Mouse (Mus musculus) limb, embryonic 12.5 days (tissue): Measurements from ENCODE around the gene Pmepa1. TPM values are rescaled to one million over a fixed set of nuclear protein-coding genes. Genes with fewer than 3 reads are reported as not detected.
A peak's percentile ranks its signal among the peaks of the same experiment; 100 is the strongest.

Experiments
- ATAC-seq: fragments of 200-750 bp; cut with Nextera tagmentation; 2 replicates; pipeline ENCODE4 v1.8.0; 2017; ENCODE audit warnings: low read depth, moderate TSS enrichment; ENCODE audit not compliant: insufficient number of reproducible peaks, insufficient read depth, low FRiP score, low TSS enrichment
- H3K27ac ChIP-seq: fragments of 300-500 bp; sonication (generic); 2 replicates; pipeline ENCODE4 v1.5.1; 2016; ENCODE audit warnings: mild to moderate bottlenecking, moderate library complexity
- H3K27me3 ChIP-seq: fragments of 300-500 bp; sonication (generic); 2 replicates; pipeline ENCODE4 v1.6.1; 2016; ENCODE audit warnings: mild to moderate bottlenecking, moderate library complexity
- H3K36me3 ChIP-seq: fragments of 300-500 bp; sonication (generic); 2 replicates; pipeline ENCODE4 v1.6.1; 2016; ENCODE audit warnings: mild to moderate bottlenecking, moderate library complexity
- H3K4me1 ChIP-seq: fragments of 300-500 bp; sonication (generic); replicated peaks from 2 replicates; pipeline ENCODE4 v1.6.1; 2016
- H3K4me2 ChIP-seq: fragments of 300-500 bp; sonication (generic); 2 replicates; pipeline ENCODE4 v1.6.1; 2016; ENCODE audit warnings: mild to moderate bottlenecking, moderate library complexity
- H3K4me3 ChIP-seq: fragments of 300-500 bp; sonication (generic); replicated peaks from 2 replicates; pipeline ENCODE4 v1.5.1; 2016; ENCODE audit warnings: mild to moderate bottlenecking
- H3K9ac ChIP-seq: fragments of 300-500 bp; sonication (generic); replicated peaks from 2 replicates; pipeline ENCODE4 v1.6.1; 2016; ENCODE audit warnings: mild to moderate bottlenecking, moderate library complexity
- H3K9me3 ChIP-seq: fragments of 300-500 bp; sonication (generic); 2 replicates; pipeline ENCODE4 v1.6.1; 2016; ENCODE audit warnings: mild to moderate bottlenecking, moderate library complexity
- WGBS: fragments of 180-500 bp; shearing (Covaris S2); methylation state at CpG from one replicate; pipeline ENCODE4 v1.1.7; 2016; 5-methylcytosine and 5-hydroxymethylcytosine counted together
- polyA plus RNA-seq: library from polyadenylated mRNA; unstranded; fragments of >200 nt; fragmentation: Nextera tagmentation; extraction: Ambion mirVana; gene quantifications from 2 replicates; pipeline ENCODE4 v1.2.1, GENCODE M21; 2016

Gene Pmepa1
- polyA plus RNA-seq, 1 experiment from 2014 or later: 4.0 TPM

DNA sequence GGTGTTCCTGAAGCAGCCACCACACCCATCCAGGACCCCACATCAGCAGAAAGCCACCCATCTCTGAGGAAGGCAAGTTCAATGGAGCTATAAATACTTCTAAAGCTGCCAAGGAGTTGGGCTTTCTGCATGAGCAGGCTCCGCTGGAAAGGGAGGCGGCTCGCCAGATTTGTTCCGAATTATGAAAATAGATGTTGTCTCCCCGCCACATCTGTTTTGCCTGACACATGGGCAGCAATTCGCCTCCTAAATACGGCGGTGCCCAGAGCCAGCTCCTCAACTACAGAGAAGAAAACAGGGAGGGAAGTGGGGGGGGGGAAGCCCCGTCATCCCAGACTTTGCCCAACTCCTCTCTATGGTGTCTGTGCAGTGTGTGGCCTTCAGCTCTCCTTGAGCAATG lies 24.7 kb downstream of the Pmepa1 start:
- H3K4me3 ChIP-seq: no peak overlapping the region

DNA sequence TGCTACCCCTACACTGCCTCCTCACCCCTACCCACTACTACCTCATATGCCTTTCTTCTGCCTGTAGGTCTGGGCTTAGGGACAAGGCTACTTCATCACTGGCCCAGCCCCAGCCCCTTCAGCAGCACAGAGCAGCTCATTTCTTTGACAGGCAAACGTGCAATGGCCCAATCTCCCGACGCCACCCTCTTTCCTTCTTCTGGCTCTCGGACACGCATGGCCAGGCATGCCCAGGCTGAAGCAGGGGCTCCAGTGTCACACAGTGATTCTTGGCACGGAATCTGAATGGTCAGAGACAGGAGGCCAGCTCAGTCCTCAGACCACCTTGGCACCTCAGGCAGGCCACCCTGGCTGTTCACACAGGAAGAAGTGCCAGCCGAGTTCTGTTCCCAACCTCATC lies 25.2 kb downstream of the Pmepa1 start:
- WGBS: 44% methylated on average over 7 of the region's 7 CpGs
- H3K4me3 ChIP-seq: no peak overlapping the region
- H3K4me1 ChIP-seq: peaks cover 97% of the 10 kb centered on the region
- H3K27ac ChIP-seq: peak overlapping the region; percentile 59; the same call in 1 of the 2 replicates
- no peak for ATAC-seq
- H3K9ac ChIP-seq: no peak overlapping the region
- H3K27me3 ChIP-seq: peaks cover 13% of the 10 kb centered on the region
- no peaks in the 10 kb centered on the region for H3K9me3 ChIP-seq
- H3K36me3 ChIP-seq: no peaks in the 10 kb centered on the region
- no peak overlapping the region for H3K4me2 ChIP-seq

More for the DNA sequence above, 24.7 kb downstream of the Pmepa1 start:
- Histone ChIP-seq H3K27ac (no peak overlapping the region), H3K9me3 (no peaks in the 10 kb centered on the region), H3K9ac (no peak overlapping the region), H3K27me3 (peaks cover 13% of the 10 kb centered on the region), H3K4me2 (no peak overlapping the region), H3K36me3 (no peaks in the 10 kb centered on the region), H3K4me1 (peaks cover 96% of the 10 kb centered on the region)
- 71% methylated on average over 9 of the region's 9 CpGs for WGBS
- ATAC-seq: no peak

DNA sequence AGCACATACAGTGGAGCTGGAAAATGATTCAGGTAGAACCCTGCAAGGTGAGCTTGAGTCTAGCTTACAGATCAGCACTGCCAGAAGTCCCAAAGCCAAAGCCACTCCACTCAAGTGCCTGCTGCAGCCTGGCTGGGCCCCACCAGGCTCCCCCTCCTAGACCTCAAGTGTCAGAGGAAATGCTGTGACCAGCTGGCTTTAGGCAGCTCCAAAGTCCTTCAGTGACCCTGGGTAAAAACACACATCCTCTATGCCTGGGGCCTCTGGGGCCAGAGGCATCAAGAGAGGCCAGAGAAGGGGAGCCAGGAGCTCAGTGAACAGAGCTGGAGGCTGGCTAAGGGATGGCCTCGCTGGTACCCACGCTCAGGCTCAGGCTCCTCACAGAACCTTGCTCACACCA lies 25.9 kb downstream of the Pmepa1 start:
- H3K36me3 ChIP-seq: no peaks in the 10 kb centered on the region
- no peak overlapping the region for H3K4me2 ChIP-seq
- WGBS: 9% methylated on average over 2 of the region's 2 CpGs
- H3K27me3 ChIP-seq: peaks cover 13% of the 10 kb centered on the region
- H3K27ac ChIP-seq: peak overlapping the region; percentile 59; the same call in 1 of the 2 replicates
- no peaks in the 10 kb centered on the region for H3K9me3 ChIP-seq
- ATAC-seq: no peak
- H3K4me3 ChIP-seq: no peak overlapping the region
- 0 out of 2 replicates have a peak overlapping the region, but pooled peaks have one; percentile 23 for H3K9ac ChIP-seq
- H3K4me1 ChIP-seq: peaks cover 97% of the 10 kb centered on the region

DNA sequence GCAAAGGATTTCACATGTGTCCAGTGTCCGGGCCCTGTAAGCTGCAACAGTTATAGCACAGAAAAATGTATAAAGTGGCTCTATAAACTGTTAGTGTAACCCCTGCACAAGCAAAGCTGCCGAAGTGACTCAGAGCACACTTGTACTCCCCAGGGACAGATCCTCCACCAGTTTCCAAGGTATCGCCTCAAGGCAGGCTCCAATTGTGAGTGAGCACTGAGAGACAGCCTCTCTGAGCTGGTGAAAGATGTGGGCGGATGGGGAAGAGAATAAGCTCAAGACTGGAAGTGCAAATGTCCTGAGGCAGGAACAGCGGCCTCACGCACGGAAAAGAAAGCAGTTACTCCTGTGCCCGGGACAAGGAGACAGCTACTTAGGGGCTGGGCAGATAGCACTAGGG lies 26.4 kb downstream of the Pmepa1 start:
- H3K9me3 ChIP-seq: no peaks in the 10 kb centered on the region
- peaks cover 93% of the 10 kb centered on the region for H3K4me1 ChIP-seq
- 72% methylated on average over 8 of the region's 8 CpGs for WGBS
- no peaks in the 10 kb centered on the region for H3K36me3 ChIP-seq
- H3K27me3 ChIP-seq: peaks cover 13% of the 10 kb centered on the region
- H3K4me2 ChIP-seq: no peak overlapping the region
- H3K9ac ChIP-seq: 0 out of 2 replicates have a peak overlapping the region, but pooled peaks have one; percentile 23
- no peak for ATAC-seq
- H3K27ac ChIP-seq: no peak overlapping the region
- no peak overlapping the region for H3K4me3 ChIP-seq

DNA sequence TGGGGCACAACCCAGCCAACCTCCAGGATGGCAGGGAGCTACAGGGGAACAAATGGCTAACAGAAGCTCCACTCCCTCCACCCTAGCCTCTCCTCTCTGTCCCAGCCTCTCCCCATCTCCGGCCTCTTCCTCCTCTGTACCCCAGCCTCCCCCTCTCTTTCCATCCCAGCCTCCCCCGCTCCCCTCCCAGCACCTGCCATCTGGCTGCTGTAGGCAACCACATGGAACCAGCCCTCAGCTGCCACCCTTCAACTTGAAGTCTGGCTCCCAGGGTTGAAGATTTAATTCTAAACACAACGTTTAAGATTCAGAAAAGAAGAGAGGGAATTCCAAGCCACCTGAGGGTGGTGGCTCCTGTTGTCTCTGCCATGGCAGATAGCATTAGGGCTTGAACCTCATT lies 26.9 kb downstream of the Pmepa1 start:
- Histone ChIP-seq H3K27me3 (peaks cover 13% of the 10 kb centered on the region), H3K4me2 (no peak overlapping the region), H3K9ac (no peak overlapping the region), H3K27ac (no peak overlapping the region), H3K9me3 (no peaks in the 10 kb centered on the region), H3K4me3 (no peak overlapping the region), H3K36me3 (no peaks in the 10 kb centered on the region), H3K4me1 (peaks cover 87% of the 10 kb centered on the region)
- no peak for ATAC-seq
- 47% methylated on average over 3 of the region's 3 CpGs for WGBS

DNA sequence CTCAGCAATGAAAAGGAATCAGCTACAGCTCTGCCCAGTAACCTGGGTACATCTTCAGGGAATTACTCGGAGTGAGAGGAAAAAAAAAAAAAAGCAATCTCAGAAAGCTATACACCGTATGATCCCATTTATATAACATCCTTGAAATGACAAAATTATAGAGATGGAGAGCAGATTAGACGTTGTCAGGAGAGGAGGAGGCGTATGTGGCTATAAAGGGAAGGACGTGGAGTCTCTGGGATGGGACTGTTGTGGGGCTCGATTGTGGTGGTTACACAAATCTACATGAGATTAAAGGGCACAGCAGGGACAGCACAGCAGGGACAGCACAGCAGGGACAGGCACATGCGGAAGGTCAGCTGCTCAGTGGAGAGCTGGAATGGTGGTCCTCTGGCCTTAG lies 27.5 kb downstream of the Pmepa1 start:
- Histone ChIP-seq H3K4me3 (no peak overlapping the region), H3K36me3 (no peaks in the 10 kb centered on the region), H3K27me3 (peaks cover 13% of the 10 kb centered on the region), H3K9me3 (no peaks in the 10 kb centered on the region), H3K9ac (no peak overlapping the region), H3K27ac (no peak overlapping the region), H3K4me2 (no peak overlapping the region), H3K4me1 (peaks cover 86% of the 10 kb centered on the region)
- no peak for ATAC-seq
- WGBS: 75% methylated on average over 7 of the region's 7 CpGs

DNA sequence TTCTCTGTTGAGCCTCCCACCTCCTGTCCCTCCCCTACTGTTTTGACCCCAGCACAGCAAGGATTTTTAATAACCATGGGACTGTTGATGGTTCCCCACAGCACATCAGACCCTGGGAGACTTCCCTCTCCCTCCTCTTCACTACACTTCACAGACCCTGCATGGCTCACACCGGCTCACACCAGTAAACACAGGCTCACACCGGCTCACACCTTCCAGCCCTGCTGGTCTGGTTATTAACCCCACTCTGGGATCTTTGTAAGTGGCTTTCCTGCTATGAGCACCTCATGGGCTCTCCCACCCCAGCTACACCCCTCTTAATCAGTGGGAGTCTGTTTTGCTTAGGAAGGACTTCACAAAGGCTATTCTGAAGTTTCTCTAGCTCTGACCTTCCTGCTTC lies 28.4 kb downstream of the Pmepa1 start:
- 16% methylated on average over 2 of the region's 2 CpGs for WGBS
- H3K4me1 ChIP-seq: peaks cover 86% of the 10 kb centered on the region
- H3K9me3 ChIP-seq: no peaks in the 10 kb centered on the region
- H3K36me3 ChIP-seq: no peaks in the 10 kb centered on the region
- H3K9ac ChIP-seq: no peak overlapping the region
- ATAC-seq: no peak
- H3K4me3 ChIP-seq: no peak overlapping the region
- H3K27me3 ChIP-seq: peaks cover 13% of the 10 kb centered on the region
- H3K27ac ChIP-seq: peak overlapping the region; percentile 29; the same call in 1 of the 2 replicates
- H3K4me2 ChIP-seq: no peak overlapping the region

DNA sequence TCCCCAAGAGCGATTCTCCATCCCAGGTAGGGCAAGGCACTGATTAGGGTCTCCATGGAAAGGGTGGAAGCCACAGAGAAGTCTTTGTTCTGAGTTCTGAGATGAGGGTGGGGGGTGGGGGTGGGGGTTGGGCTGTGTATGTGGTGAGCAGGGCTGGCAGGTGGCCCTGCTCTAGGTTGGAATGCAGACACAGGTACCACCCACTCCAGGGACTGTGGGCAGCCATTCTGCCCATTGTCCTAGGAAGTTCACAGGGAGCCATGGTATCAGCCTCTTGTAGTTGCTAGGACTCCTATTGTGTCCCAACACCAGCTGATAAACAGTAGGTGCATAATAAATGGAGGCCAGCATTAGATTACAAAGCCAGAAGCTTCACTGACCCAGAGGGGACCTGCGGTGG lies 29.1 kb downstream of the Pmepa1 start:
- no peaks in the 10 kb centered on the region for H3K9me3 ChIP-seq
- ATAC-seq: no peak
- peaks cover 13% of the 10 kb centered on the region for H3K27me3 ChIP-seq
- no peak overlapping the region for H3K4me2 ChIP-seq
- 0 out of 2 replicates have a peak overlapping the region, but pooled peaks have one; percentile 7 for H3K27ac ChIP-seq
- 19% methylated on average over 2 of the region's 2 CpGs for WGBS
- no peak overlapping the region for H3K9ac ChIP-seq
- H3K4me1 ChIP-seq: peaks cover 86% of the 10 kb centered on the region
- H3K4me3 ChIP-seq: no peak overlapping the region
- no peaks in the 10 kb centered on the region for H3K36me3 ChIP-seq

DNA sequence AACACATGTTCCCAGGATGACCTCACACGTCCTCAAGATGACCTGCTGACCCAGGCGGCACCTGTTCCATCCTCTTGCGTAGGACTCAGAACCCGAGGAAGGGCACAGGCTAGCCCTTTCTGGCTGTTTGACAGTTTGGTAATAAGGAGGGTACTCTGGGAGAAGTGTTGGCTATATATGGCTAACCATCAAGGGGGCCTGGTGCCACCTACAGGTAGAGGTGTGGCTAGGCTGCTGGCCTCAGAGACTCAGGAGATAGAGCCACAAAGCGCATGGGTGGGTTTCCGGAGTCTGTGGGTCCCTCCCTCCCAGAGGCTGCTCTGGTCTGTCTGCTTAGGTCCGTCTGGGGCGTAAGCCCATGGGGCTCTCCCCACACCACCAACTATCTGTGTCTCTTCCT lies 29.6 kb downstream of the Pmepa1 start:
- no peak for ATAC-seq
- Histone ChIP-seq H3K36me3 (no peaks in the 10 kb centered on the region), H3K4me1 (peaks cover 83% of the 10 kb centered on the region), H3K4me3 (no peak overlapping the region), H3K27ac (no peak overlapping the region), H3K9ac (no peak overlapping the region), H3K4me2 (no peak overlapping the region), H3K27me3 (peaks cover 13% of the 10 kb centered on the region), H3K9me3 (no peaks in the 10 kb centered on the region)
- 63% methylated on average over 8 of the region's 8 CpGs for WGBS

DNA sequence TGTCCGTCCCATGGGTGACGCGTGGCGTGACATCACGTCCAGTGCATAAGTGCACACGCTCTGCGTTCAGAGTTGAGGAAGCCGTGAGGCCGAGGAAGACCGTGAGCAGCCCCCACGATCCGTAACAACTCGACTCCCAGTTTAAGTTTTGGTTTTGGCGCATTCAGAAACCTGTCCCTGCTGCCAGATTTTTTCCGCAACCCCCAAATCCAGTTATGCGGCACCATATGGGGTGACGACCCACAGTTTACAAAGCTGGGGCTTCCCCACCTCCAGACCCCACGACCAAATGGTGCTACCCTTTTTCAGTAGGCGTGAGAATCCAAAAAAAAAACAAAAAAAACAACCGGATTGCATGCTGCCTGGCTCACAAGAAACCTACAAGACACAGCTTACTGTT lies 31.1 kb downstream of the Pmepa1 start:
- no peaks in the 10 kb centered on the region for H3K9me3 ChIP-seq
- H3K36me3 ChIP-seq: no peaks in the 10 kb centered on the region
- peaks cover 80% of the 10 kb centered on the region for H3K4me1 ChIP-seq
- no peak overlapping the region for H3K9ac ChIP-seq
- H3K27ac ChIP-seq: no peak overlapping the region
- H3K27me3 ChIP-seq: peaks cover 3% of the 10 kb centered on the region; the same call in 1 of the 2 replicates
- no peak for ATAC-seq
- H3K4me2 ChIP-seq: no peak overlapping the region
- H3K4me3 ChIP-seq: no peak overlapping the region
- WGBS: 81% methylated on average over 20 of the region's 20 CpGs

DNA sequence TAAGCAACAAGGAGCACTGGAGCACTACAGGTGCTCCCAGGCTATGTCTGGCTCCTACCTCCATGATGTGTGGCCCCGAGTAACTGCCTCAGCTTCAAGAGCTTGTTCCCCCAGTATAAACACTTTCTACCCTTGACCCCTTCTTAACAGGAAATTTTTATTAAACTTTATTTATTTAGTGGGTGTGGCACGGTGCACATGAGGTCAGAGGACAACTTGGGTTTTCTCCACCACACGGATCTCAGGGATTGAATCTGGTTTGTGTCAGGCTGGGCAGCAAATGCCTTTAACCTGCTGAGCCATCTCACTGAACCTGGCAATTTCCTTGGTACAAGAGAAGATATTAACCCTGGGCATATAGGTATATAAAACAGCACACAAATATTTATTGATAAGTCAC lies 32.2 kb downstream of the Pmepa1 start:
- 68% methylated on average over 3 of the region's 3 CpGs for WGBS
- peaks cover 78% of the 10 kb centered on the region for H3K4me1 ChIP-seq
- ATAC-seq: no peak
- H3K9ac ChIP-seq: no peak overlapping the region
- no peak overlapping the region for H3K4me2 ChIP-seq
- H3K36me3 ChIP-seq: no peaks in the 10 kb centered on the region
- H3K4me3 ChIP-seq: no peak overlapping the region
- H3K27ac ChIP-seq: no peak overlapping the region
- H3K9me3 ChIP-seq: no peaks in the 10 kb centered on the region
- H3K27me3 ChIP-seq: peaks cover 3% of the 10 kb centered on the region; the same call in 1 of the 2 replicates

DNA sequence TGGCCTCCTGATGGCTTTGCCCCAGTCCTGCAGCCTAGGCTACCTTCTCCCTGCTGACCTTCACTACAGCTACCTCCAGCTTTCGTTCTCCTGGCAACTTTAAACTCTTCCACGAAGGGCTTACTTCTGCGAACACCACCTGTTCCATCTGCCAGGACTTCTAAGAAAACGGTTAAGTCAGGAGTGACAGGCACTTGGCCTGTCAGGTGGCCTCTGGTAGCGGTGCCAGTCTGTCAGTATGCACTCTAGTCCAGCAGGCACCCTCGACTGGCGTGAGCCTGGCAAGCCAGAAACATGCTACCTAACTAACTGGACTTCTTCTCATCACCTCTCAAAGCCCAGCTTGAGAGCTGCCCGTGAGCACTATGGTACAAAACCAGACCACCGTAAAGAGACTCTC lies 32.7 kb downstream of the Pmepa1 start:
- 68% methylated on average over 9 of the region's 9 CpGs for WGBS
- Histone ChIP-seq H3K27ac (no peak overlapping the region), H3K27me3 (peaks cover 3% of the 10 kb centered on the region; the same call in 1 of the 2 replicates), H3K4me1 (peaks cover 80% of the 10 kb centered on the region), H3K9me3 (no peaks in the 10 kb centered on the region), H3K9ac (no peak overlapping the region), H3K4me2 (no peak overlapping the region), H3K36me3 (no peaks in the 10 kb centered on the region), H3K4me3 (no peak overlapping the region)
- no peak for ATAC-seq
